Mouse (Mus musculus): ENCODE measurements around the gene Zfp507. TPM values are rescaled to one million over a fixed set of nuclear protein-coding genes. Genes with fewer than 3 reads are reported as not detected.

Zfp507 gene
- polyA plus RNA-seq, 1 experiment = 7.0 TPM

DNA sequence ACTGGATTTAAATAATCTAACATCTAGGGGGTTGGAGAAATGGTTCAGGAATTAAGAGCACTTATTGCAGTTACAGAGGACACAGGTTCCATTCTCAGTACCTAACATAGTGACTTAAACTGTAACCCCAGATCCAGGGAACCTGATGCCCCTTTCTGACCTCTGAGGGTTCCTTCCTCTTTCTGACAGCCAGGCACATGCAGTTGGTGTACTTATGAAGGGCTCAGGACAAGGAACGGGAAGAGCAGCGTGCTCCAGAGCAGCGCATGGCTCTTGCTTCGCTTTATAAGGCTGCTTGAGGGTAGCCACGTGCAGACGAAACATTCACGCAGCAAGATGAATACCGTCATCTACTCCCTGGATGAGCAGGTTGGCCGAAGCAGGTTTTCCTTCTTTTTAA, 51.9 kb downstream of the Zfp507 start:
- no peaks in the 10 kb centered on the region for H3K27me3 ChIP-seq (replicated peaks; ENCODE audit: control insufficient read depth, insufficient read depth, low read length)
- TF ChIP-seq POLR2A (IDR thresholded peaks at IDR 0.05; ENCODE audit: low read depth, low read length) = no peak
- no peak for TF ChIP-seq CTCF (conservative IDR thresholded peaks at IDR 0.05; ENCODE audit: insufficient read depth, insufficient read length, low read depth, low read length)
- no peaks in the 10 kb centered on the region for H3K36me3 ChIP-seq (ENCODE audit: control insufficient read depth, insufficient read depth, low read length)
- no peak overlapping the region for H3K4me3 ChIP-seq (ENCODE audit: insufficient read depth, low read depth, low read length)
- H3K27ac ChIP-seq (ENCODE audit: insufficient read depth, low read depth, low read length) = no peak overlapping the region
- DNase-seq = no peak
- WGBS = 96% methylated on average over 9 of the region's 9 CpGs
- H3K4me1 ChIP-seq (ENCODE audit: control insufficient read depth, insufficient read depth, low read length) = no peaks in the 10 kb centered on the region

DNA sequence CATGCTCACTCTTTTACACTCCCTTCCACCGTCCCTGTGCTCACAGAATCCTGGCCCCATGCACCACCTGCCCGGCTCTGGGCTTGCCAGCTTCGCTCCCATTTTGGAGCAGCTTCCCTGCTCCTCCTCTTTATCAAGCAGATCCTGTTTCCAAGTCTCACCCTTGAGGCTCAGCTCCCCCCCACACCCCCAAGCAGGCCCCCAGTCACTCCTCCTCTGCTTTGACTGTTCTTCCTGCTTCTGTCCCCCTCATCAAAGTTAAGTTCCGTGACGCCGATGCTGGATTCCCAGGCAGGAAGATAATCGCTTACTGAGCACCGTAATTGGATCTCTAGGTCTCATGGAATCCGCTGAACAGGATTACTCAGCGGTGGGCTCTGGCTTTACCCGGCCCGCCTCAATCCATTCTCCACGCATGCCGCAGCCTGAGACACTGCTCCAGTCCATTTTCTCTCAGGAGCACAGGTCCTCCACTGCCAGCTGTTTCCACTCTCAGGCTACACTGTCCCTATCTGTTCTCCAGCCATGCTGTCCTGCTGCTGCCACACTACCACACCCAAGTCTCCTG, 55.3 kb downstream of the Zfp507 start:
- no peaks in the 10 kb centered on the region for H3K36me3 ChIP-seq (ENCODE audit: control insufficient read depth, insufficient read depth, low read length)
- H3K27ac ChIP-seq (ENCODE audit: insufficient read depth, low read depth, low read length) = no peak overlapping the region
- no peak for DNase-seq
- no peaks in the 10 kb centered on the region for H3K27me3 ChIP-seq (replicated peaks; ENCODE audit: control insufficient read depth, insufficient read depth, low read length)
- no peak overlapping the region for H3K4me3 ChIP-seq (ENCODE audit: insufficient read depth, low read depth, low read length)
- no peaks in the 10 kb centered on the region for H3K4me1 ChIP-seq (ENCODE audit: control insufficient read depth, insufficient read depth, low read length)
- TF ChIP-seq POLR2A (IDR thresholded peaks at IDR 0.05; ENCODE audit: low read depth, low read length) = no peak
- no peak for TF ChIP-seq CTCF (conservative IDR thresholded peaks at IDR 0.05; ENCODE audit: insufficient read depth, insufficient read length, low read depth, low read length)
- 72% methylated on average over 14 of the region's 14 CpGs for WGBS

DNA sequence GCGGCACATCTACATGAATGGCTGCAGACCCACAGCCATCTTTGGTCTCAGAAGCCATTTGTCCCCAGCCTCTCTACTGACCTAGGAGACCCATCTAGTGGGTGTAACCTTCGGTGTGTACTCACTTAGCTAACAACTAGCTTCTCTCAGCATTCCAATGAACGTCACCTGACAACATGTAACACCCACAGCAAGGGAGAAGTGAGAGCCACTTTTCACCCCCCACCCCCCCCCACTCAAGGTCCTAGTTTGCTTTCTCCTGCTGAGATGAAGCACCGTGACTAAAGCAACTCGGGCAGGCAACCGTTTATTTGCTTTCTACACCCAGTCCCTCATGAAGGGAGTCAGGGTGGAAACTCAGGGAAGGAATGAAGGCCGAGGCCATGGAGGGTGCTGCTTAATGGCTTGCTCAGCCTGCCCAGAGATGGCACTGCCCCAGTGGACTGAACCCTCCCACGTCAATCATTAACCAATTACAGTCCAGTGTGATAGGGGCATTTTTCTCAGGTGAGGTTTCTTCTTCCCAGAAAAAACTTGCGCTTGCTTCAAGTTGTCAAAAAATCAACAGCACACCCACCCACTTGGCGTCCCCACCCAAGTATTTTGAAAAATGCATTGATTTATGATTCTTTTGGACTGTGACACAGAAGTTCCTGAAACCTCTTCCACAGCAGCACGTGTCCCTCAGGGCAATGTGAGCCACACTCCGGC, 56.0 kb downstream of the Zfp507 start:
- H3K27ac ChIP-seq (ENCODE audit: insufficient read depth, low read depth, low read length) = no peak overlapping the region
- WGBS = 78% methylated on average over 12 of the region's 12 CpGs
- no peak for TF ChIP-seq POLR2A (IDR thresholded peaks at IDR 0.05; ENCODE audit: low read depth, low read length)
- no peak for TF ChIP-seq CTCF (conservative IDR thresholded peaks at IDR 0.05; ENCODE audit: insufficient read depth, insufficient read length, low read depth, low read length)

DNA sequence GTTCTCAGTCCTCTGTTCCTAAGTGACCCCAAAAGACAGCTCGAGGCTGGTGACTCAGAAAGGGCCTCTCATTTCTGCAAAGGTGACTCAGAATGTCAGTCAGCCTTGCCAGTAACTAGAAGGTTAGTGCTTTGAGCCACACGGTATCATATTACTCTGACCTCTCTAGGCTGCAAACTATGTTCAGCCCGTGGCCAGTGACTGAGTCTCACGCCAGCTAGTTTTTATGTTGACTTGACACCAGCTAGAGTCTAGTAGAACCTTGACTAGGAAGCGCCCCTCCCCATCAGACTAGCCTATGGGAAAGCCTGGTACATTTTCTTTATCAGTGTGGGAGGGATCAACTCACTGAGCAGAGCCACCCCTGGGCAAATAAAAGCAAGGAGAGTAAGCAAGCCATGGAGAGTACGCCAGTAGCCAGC, 57.5 kb downstream of the Zfp507 start:
- WGBS = 65% methylated on average over 6 of the region's 6 CpGs

More for the DNA sequence above, 56.0 kb downstream of the Zfp507 start:
- Histone ChIP-seq H3K36me3 (ENCODE audit: control insufficient read depth, insufficient read depth, low read length) (no peaks in the 10 kb centered on the region), H3K4me1 (ENCODE audit: control insufficient read depth, insufficient read depth, low read length) (no peaks in the 10 kb centered on the region), H3K27me3 (replicated peaks; ENCODE audit: control insufficient read depth, insufficient read depth, low read length) (no peaks in the 10 kb centered on the region), H3K4me3 (ENCODE audit: insufficient read depth, low read depth, low read length) (no peak overlapping the region)
- DNase-seq = peak; percentile 58

DNA sequence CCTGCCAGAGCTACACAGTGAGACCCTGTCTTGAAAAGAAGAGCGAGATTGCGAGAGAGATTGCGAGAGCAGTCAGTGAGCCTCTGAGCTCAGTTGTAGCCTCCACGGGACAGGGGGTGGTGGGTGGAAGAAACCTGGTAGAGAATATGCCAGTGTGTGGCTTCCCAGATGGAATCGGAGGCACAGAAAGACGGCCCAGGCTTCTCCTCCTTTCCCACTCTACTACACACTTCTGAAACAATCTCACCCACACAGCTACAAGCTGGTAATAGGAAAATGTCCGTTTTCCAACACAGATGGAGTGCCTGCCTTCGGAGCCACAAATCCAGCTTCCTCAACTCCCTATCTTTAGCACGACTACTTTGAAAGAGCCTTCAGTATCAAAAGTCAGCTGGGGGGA, 58.0 kb downstream of the Zfp507 start:
- no peaks in the 10 kb centered on the region for H3K27me3 ChIP-seq (replicated peaks; ENCODE audit: control insufficient read depth, insufficient read depth, low read length)
- no peak for DNase-seq
- 0 out of 2 replicates have a peak, but pooled peaks cover 3% of the 10 kb centered on the region for H3K4me1 ChIP-seq (ENCODE audit: control insufficient read depth, insufficient read depth, low read length)
- TF ChIP-seq CTCF (conservative IDR thresholded peaks at IDR 0.05; ENCODE audit: insufficient read depth, insufficient read length, low read depth, low read length) (no peak), POLR2A (IDR thresholded peaks at IDR 0.05; ENCODE audit: low read depth, low read length) (no peak)
- no peaks in the 10 kb centered on the region for H3K36me3 ChIP-seq (ENCODE audit: control insufficient read depth, insufficient read depth, low read length)
- 93% methylated on average over 9 of the region's 9 CpGs for WGBS
- H3K4me3 ChIP-seq (ENCODE audit: insufficient read depth, low read depth, low read length) = no peak overlapping the region
- H3K27ac ChIP-seq (ENCODE audit: insufficient read depth, low read depth, low read length) = no peak overlapping the region

More for the DNA sequence above, 57.5 kb downstream of the Zfp507 start:
- Histone ChIP-seq H3K27ac (ENCODE audit: insufficient read depth, low read depth, low read length) (no peak overlapping the region), H3K4me3 (ENCODE audit: insufficient read depth, low read depth, low read length) (no peak overlapping the region), H3K4me1 (ENCODE audit: control insufficient read depth, insufficient read depth, low read length) (no peaks in the 10 kb centered on the region), H3K27me3 (replicated peaks; ENCODE audit: control insufficient read depth, insufficient read depth, low read length) (no peaks in the 10 kb centered on the region), H3K36me3 (ENCODE audit: control insufficient read depth, insufficient read depth, low read length) (no peaks in the 10 kb centered on the region)
- TF ChIP-seq CTCF (conservative IDR thresholded peaks at IDR 0.05; ENCODE audit: insufficient read depth, insufficient read length, low read depth, low read length) (no peak), POLR2A (IDR thresholded peaks at IDR 0.05; ENCODE audit: low read depth, low read length) (no peak)
- peak; percentile 26 for DNase-seq

DNA sequence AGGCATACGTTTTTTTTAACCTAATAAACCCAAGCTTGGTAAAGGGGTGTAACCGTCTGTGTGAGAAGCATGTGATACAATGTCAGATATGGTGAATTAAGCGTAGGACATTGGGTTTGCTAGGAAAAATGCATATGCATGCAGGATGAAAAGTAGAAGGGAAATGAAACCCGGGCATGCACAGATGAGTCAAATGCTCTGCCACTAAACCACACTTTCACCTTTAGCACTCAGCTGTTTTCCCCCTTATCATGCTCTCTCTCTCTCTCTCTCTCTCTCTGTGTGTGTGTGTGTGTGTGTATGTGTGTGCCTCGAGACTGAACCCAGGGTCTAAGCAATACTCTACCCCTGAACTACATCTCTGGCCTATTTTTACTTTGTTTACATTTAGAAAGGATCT, 60.5 kb downstream of the Zfp507 start:
- 80% methylated on average over 5 of the region's 5 CpGs for WGBS
- no peak for TF ChIP-seq CTCF (conservative IDR thresholded peaks at IDR 0.05; ENCODE audit: insufficient read depth, insufficient read length, low read depth, low read length)
- TF ChIP-seq POLR2A (IDR thresholded peaks at IDR 0.05; ENCODE audit: low read depth, low read length) = no peak
- Histone ChIP-seq H3K4me1 (ENCODE audit: control insufficient read depth, insufficient read depth, low read length) (peaks cover 6% of the 10 kb centered on the region; the same call in 1 of the 2 replicates), H3K4me3 (ENCODE audit: insufficient read depth, low read depth, low read length) (no peak overlapping the region), H3K27me3 (replicated peaks; ENCODE audit: control insufficient read depth, insufficient read depth, low read length) (no peaks in the 10 kb centered on the region), H3K27ac (ENCODE audit: insufficient read depth, low read depth, low read length) (no peak overlapping the region), H3K36me3 (ENCODE audit: control insufficient read depth, insufficient read depth, low read length) (no peaks in the 10 kb centered on the region)
- no peak for DNase-seq

DNA sequence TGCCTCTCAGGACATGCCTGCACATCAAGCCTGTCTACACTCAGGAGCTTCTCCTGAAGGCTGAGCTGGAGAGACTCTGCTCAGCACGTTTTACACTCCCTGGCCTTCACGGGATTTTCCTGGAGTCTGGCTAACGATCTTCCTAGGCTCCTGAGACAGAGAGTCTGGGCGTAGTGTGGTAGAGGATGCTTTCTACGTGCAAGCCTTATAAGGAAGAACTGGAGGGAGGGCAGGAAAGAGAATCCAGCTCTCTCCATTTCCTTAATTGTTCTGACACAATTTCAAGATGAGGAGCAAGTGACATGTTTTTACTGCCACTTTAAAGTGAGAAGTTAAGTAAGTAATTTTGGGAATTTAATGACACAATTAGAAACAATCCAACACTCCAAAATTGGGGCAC, 60.9 kb downstream of the Zfp507 start:
- WGBS = 64% methylated on average over 5 of the region's 5 CpGs
- no peaks in the 10 kb centered on the region for H3K36me3 ChIP-seq (ENCODE audit: control insufficient read depth, insufficient read depth, low read length)

More for the DNA sequence above, 60.9 kb downstream of the Zfp507 start:
- no peak overlapping the region for H3K27ac ChIP-seq (ENCODE audit: insufficient read depth, low read depth, low read length)
- no peak for DNase-seq
- no peak overlapping the region for H3K4me3 ChIP-seq (ENCODE audit: insufficient read depth, low read depth, low read length)
- TF ChIP-seq POLR2A (IDR thresholded peaks at IDR 0.05; ENCODE audit: low read depth, low read length) (no peak), CTCF (conservative IDR thresholded peaks at IDR 0.05; ENCODE audit: insufficient read depth, insufficient read length, low read depth, low read length) (no peak)
- no peaks in the 10 kb centered on the region for H3K27me3 ChIP-seq (replicated peaks; ENCODE audit: control insufficient read depth, insufficient read depth, low read length)
- H3K4me1 ChIP-seq (ENCODE audit: control insufficient read depth, insufficient read depth, low read length) = peaks cover 6% of the 10 kb centered on the region; the same call in 1 of the 2 replicates
